Mouse (Mus musculus): ENCODE results near the gene Exoc3. TPM values are rescaled to one million over a fixed set of nuclear protein-coding genes. Genes with fewer than 3 reads are reported as not detected.

Gene Exoc3
- polyA plus RNA-seq (2016; fragmentation: Nextera tagmentation; extraction: Ambion mirVana) = 79.2 and 90.0 TPM in 2 replicates

DNA sequence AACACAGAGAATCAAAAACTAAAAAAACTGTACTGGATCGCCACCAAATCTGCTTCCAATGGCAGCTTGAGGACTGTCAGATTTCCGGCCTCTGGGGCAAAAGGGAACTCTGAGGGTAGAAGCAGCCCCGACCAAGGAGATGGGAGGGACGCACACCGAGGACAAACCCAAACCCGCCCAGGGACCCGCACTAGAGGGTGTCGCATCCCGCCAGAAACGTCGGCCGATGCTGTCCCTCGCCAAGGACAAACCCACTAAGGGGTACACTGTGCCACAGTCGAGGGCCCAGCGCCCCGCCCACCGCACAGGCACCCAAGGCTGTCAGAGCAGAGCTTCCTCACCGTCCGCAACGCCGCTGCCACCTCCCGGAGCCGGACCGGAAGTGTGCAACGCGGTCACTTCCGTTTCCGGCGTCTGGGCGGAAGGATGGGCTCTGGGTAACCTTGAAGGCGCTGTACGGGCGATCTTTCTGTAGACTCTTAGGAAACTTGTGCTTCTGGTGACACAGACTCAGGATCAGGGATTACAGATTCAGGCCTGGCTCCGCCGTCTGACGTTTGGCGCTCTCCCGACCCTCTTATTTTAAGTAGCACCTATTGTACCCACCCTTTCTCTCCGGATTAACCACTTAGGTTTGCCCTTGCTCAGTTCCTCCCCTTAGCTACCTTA lies at the start of gene Exoc3:
Gene Exoc3 (minus strand): TSS at position 416 of the 669 bp plus-strand sequence.
- WGBS = under 1% methylated on average over 39 of the region's 39 CpGs
- Histone ChIP-seq H3K27me3 (ENCODE audit: insufficient read depth, poor library complexity, severe bottlenecking) (no peaks in the 10 kb centered on the region), H3K4me1 (replicated peaks) (peaks cover 24% of the 10 kb centered on the region), H3K9me3 (no peaks in the 10 kb centered on the region), H3K27ac (peak within 1 kb of the TSS; percentile 90), H3K36me3 (peaks cover 23% of the 10 kb centered on the region), H3K4me3 (peak within 1 kb of the TSS; percentile 84)
- peak; percentile 89 for DNase-seq (ENCODE audit: low spot score)

DNA sequence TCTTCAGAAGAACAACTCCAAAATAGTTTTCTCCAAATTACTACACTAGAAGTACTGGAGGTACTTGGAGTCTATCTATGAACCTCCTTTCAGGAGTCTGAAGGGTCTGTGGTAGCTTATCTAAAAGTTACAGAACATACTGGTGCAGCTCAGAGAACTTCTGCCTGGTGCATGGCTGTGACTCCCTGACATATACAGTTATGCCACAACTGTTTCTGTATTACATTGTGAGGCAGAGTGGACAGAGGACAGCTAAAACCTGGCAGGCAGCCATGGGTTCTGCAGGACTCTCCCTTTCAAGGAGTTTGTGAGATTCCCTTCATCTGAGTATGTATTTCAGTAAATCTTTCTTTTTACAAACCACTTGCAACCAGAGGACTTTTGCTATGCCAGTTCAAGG lies 38.0 kb upstream of the Exoc3 start:
- Histone ChIP-seq H3K4me1 (replicated peaks) (peaks cover 12% of the 10 kb centered on the region), H3K9me3 (no peaks in the 10 kb centered on the region), H3K36me3 (no peaks in the 10 kb centered on the region), H3K27ac (no peak overlapping the region), H3K27me3 (ENCODE audit: insufficient read depth, poor library complexity, severe bottlenecking) (peaks cover 12% of the 10 kb centered on the region), H3K4me3 (no peak overlapping the region)
- DNase-seq (ENCODE audit: low spot score) = no peak

DNA sequence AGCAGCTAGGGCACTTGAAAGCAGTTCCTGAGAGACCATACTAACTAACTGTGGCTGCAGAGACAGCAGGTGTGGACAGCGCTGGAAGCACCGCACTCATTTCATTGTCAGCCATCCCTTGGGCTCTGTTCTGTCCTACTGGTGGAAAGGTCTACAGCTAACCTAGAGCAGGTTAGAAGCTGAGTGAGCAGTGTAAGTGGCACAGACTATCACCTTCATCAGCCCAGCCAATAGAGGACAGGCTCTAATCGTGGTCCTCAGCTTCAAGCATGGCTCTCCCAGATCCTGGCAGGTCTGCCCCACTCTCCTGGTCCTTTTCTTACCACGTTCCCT lies 37.3 kb upstream of the Exoc3 start:
- Histone ChIP-seq H3K9me3 (no peaks in the 10 kb centered on the region), H3K4me1 (replicated peaks) (peaks cover 12% of the 10 kb centered on the region), H3K27ac (peak overlapping the region; percentile 73), H3K4me3 (peak overlapping the region; percentile 20), H3K36me3 (no peaks in the 10 kb centered on the region), H3K27me3 (ENCODE audit: insufficient read depth, poor library complexity, severe bottlenecking) (peaks cover 12% of the 10 kb centered on the region)
- DNase-seq (ENCODE audit: low spot score) = no peak
- 63% methylated on average over 4 of the region's 4 CpGs for WGBS

DNA sequence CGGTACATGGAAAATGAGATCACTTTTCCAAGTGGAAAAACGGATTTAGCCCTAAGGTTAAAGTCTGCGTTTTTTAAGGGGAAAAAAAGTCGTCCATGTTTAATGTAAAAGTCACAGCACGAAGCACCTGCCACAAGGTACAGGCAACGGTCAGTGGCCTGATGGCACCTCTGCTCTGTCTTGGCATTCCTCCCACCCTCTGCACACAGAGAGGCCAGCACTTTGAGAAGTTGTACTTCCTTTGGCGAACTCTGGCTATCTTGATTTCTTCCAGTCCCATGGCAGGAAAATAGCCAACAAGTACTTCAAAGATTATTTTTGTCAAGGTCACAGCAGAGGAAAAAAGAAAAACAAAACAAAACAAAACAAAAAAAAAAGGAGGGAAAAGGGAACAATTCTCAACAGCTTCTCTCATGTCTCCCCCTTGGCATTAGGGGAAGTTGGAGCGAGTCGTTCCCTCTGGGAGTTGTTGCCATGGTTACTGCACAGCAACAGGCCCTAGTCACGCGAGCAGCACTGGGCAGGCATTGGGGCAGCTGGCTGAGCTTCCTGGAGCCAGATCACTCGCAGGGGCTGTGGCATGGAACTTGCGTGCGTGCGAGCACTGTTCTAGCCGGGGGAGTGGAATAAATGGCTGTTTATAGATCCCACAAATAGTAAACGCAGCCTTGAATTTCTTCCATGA lies 36.8 kb upstream of the Exoc3 start:
- Histone ChIP-seq H3K4me1 (replicated peaks) (peaks cover 12% of the 10 kb centered on the region), H3K27me3 (ENCODE audit: insufficient read depth, poor library complexity, severe bottlenecking) (peaks cover 12% of the 10 kb centered on the region), H3K27ac (peak overlapping the region; percentile 73), H3K4me3 (peak overlapping the region; percentile 20), H3K9me3 (no peaks in the 10 kb centered on the region), H3K36me3 (no peaks in the 10 kb centered on the region)
- peak; percentile 82 for DNase-seq (ENCODE audit: low spot score)
- 32% methylated on average over 17 of the region's 17 CpGs for WGBS

DNA sequence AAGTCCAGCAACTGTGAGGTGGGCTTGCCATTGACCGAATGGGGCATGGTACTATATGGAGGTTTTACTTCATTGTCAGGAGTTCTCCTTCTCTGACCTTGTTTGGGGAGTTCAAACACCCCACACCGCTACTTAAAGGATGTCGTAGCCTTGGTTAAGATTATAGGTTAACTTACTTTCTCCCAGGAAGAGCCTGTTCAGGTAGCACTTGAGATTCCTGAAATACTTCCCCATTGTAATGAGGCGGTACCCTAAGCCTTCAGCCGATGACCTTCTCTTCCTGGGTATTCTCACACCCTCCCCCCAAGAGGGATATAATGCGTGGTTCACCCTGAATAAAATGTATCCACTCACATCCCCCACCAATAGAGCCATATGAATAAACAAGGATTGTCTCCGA lies 29.0 kb upstream of the Exoc3 start:
- no peaks in the 10 kb centered on the region for H3K27me3 ChIP-seq (ENCODE audit: insufficient read depth, poor library complexity, severe bottlenecking)
- H3K9me3 ChIP-seq = no peaks in the 10 kb centered on the region
- DNase-seq (ENCODE audit: low spot score) = no peak
- H3K27ac ChIP-seq = no peak overlapping the region
- H3K36me3 ChIP-seq = no peaks in the 10 kb centered on the region
- H3K4me3 ChIP-seq = no peak overlapping the region
- no peaks in the 10 kb centered on the region for H3K4me1 ChIP-seq (replicated peaks)
- 80% methylated on average over 7 of the region's 7 CpGs for WGBS

DNA sequence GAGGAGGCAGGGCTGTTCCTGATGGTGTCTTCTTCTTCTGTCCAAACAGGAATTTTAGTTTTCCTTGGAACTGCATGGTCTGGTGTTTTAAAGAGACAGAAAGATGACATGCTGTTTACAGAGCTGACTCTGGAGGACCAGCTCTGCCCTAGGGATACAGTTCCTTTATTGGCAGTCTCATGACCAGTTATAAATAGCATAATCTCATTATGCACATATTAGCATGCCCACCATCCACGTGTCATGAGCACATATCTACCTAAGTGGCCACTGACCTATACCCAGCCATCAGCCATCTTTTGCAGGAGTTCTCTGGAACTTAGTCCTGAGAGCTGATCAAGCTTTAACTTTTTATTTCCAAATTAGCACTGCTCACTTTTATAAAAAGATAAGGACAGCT lies 12.1 kb upstream of the Exoc3 start:
- no peak overlapping the region for H3K4me3 ChIP-seq
- H3K4me1 ChIP-seq (replicated peaks) = no peaks in the 10 kb centered on the region
- WGBS = 54% methylated on average over 1 of the region's 1 CpGs
- no peaks in the 10 kb centered on the region for H3K9me3 ChIP-seq
- no peaks in the 10 kb centered on the region for H3K27me3 ChIP-seq (ENCODE audit: insufficient read depth, poor library complexity, severe bottlenecking)
- H3K36me3 ChIP-seq = no peaks in the 10 kb centered on the region
- no peak for DNase-seq (ENCODE audit: low spot score)
- H3K27ac ChIP-seq = no peak overlapping the region

DNA sequence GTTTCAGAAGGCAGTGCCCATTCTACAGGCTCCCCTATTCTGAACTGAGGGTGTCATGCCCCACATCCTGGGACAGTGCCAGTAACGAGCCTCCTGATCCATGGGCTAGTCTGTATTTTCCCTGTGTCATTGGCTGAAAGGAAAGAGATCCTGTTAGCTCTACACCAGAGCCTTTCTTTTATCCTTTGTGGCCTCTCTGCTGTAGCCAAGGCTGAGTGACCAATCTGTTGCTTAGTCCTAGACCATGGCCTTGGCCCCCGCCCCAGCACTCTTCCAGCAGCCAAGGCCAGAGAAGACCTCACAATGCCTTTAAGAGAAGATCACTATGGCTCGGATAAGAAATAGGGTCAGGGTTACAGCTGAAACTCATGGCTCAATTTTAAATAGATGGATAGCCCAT lies 9.9 kb upstream of the Exoc3 start:
- Histone ChIP-seq H3K9me3 (no peaks in the 10 kb centered on the region), H3K4me1 (replicated peaks) (no peaks in the 10 kb centered on the region), H3K4me3 (no peak overlapping the region), H3K36me3 (no peaks in the 10 kb centered on the region), H3K27me3 (ENCODE audit: insufficient read depth, poor library complexity, severe bottlenecking) (no peaks in the 10 kb centered on the region), H3K27ac (no peak overlapping the region)
- no peak for DNase-seq (ENCODE audit: low spot score)
- 82% methylated on average over 3 of the region's 3 CpGs for WGBS

DNA sequence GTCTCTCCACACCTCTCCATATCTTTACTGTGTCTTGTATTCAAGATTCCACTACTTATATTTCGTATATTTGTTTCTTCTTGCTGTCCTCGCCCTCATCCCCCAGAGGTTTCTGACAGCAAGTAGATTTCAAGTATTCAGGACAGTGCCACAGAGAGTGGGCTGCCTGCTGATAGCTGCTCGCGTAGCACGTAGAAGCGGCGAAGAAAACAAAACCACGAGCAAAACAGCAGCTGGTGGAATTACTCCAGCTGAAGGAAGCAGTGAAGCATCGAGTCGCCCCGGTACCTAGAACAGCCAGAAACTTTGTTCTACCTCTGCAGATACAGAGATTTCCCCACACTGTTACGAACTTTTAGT lies 434 bp upstream of the Exoc3 start:
- 22% methylated on average over 12 of the region's 12 CpGs for WGBS
- no peak for DNase-seq (ENCODE audit: low spot score)
- Histone ChIP-seq H3K36me3 (peaks cover 18% of the 10 kb centered on the region), H3K4me1 (replicated peaks) (peaks cover 24% of the 10 kb centered on the region), H3K4me3 (peak overlapping the region; percentile 84), H3K27ac (peak overlapping the region; percentile 90), H3K9me3 (no peaks in the 10 kb centered on the region), H3K27me3 (ENCODE audit: insufficient read depth, poor library complexity, severe bottlenecking) (no peaks in the 10 kb centered on the region)

DNA sequence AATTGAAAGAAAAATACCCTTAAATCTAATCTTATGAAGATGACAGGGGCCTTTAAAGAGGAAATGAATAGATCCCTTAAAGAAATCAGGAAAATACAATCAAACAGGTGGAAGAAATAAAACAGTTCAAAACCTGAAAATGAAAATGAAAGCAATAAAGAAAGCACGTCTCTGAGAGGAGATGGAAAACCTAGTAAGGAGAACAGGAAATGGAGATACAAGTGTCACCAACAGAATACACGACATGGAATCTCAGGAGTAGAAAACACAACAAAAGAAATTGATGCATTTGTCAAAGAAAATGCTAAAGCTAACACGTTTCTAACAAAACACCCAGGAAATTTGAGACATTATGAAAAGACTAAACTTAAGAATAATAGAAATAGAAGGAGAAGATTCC lies 12.1 kb downstream of the Exoc3 start:
- peaks cover 70% of the 10 kb centered on the region for H3K36me3 ChIP-seq
- no peak overlapping the region for H3K4me3 ChIP-seq

DNA sequence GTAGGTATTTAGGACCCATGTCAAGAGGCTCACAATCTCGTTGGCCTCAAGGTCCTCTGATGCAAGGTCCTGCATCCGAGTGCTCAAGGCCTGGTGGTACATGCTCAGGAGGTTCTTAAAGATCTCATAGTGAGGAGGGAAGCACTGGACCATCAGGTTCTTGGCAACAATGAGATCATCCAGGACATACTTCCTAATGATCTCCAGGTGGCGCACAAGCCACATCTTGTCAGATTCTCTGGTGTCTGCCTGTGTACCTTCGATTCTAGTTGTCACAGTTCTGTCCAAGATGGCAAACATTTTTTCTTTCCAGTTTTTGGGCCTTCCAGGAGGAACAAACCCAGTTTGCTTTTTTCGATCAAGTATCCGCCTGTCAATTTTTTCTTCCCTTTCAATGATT lies 15.9 kb downstream of the Exoc3 start:
- 85% methylated on average over 6 of the region's 6 CpGs for WGBS
- DNase-seq (ENCODE audit: low spot score) = no peak

More for the DNA sequence above, 12.1 kb downstream of the Exoc3 start:
- Histone ChIP-seq H3K4me1 (replicated peaks) (no peaks in the 10 kb centered on the region), H3K27ac (no peak overlapping the region), H3K27me3 (ENCODE audit: insufficient read depth, poor library complexity, severe bottlenecking) (no peaks in the 10 kb centered on the region), H3K9me3 (no peaks in the 10 kb centered on the region)
- whole genome bisulfite sequencing = 89% methylated on average over 3 of the region's 3 CpGs
- DNase-seq (ENCODE audit: low spot score) = no peak

DNA sequence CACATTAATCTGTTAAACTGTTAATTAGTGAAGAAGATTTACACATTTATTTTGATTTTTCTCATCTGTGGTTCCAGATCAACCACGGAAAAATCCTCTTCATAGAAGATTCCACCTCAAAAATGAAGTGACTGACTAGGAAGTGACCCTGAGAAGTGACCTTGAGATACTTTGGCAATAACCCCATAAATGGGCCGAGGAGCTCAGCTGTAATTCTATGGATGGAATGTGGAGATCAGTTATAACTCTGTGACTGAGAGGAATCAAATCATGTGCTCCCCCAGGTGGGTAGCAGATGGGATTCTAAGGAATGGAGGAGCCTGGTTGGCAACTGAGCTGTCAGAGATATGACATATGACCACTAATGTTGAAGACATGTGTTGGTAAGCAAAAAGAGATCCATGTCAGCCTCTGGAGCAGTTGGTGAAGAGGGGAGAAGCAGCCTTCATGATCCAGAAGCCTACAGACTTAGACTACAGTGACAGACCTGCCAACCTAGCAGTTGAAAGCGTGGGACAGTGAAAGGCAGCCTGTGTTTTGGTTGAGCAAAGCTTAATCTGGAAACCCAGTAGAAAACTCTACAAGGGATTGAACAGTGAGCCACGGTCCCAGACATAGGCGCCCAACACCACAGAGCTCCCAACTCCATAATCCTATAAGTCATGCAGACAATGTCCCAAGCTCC lies 25.4 kb downstream of the Exoc3 start:
- H3K27ac ChIP-seq = no peak overlapping the region
- H3K4me3 ChIP-seq = no peak overlapping the region
- H3K4me1 ChIP-seq (replicated peaks) = no peaks in the 10 kb centered on the region
- H3K27me3 ChIP-seq (ENCODE audit: insufficient read depth, poor library complexity, severe bottlenecking) = no peaks in the 10 kb centered on the region
- DNase-seq (ENCODE audit: low spot score) = no peak
- no peaks in the 10 kb centered on the region for H3K9me3 ChIP-seq
- H3K36me3 ChIP-seq = peaks cover 89% of the 10 kb centered on the region
- 93% methylated on average over 5 of the region's 5 CpGs for WGBS

More for the DNA sequence above, 15.9 kb downstream of the Exoc3 start:
- no peaks in the 10 kb centered on the region for H3K27me3 ChIP-seq (ENCODE audit: insufficient read depth, poor library complexity, severe bottlenecking)
- no peaks in the 10 kb centered on the region for H3K9me3 ChIP-seq
- H3K36me3 ChIP-seq = peaks cover 86% of the 10 kb centered on the region
- H3K4me1 ChIP-seq (replicated peaks) = no peaks in the 10 kb centered on the region
- no peak overlapping the region for H3K27ac ChIP-seq
- H3K4me3 ChIP-seq = no peak overlapping the region

DNA sequence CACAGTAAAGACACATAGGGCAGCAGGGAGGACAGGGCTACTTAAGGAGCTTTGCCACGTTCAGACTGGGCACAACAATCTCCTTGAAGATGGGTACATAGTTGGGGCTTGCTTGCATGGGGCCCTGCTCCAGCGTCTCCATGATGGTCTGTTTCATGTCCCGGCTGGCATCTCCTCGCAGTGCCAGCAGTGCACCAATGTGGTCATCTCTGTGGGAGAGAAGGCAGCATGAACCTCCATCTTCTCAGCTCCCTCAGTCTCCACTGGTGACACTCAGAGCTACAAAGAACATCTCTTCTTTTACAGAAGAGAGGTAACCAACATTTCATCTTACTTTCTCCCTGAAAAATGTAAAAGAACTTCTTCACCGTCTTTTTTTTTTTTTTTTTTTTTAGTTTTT lies 36.5 kb downstream of the Exoc3 start:
- Histone ChIP-seq H3K36me3 (peaks cover 70% of the 10 kb centered on the region), H3K4me1 (replicated peaks) (peaks cover 3% of the 10 kb centered on the region), H3K27ac (no peak overlapping the region), H3K27me3 (ENCODE audit: insufficient read depth, poor library complexity, severe bottlenecking) (no peaks in the 10 kb centered on the region), H3K9me3 (no peaks in the 10 kb centered on the region), H3K4me3 (no peak overlapping the region)
- no peak for DNase-seq (ENCODE audit: low spot score)
- WGBS = 96% methylated on average over 5 of the region's 5 CpGs

DNA sequence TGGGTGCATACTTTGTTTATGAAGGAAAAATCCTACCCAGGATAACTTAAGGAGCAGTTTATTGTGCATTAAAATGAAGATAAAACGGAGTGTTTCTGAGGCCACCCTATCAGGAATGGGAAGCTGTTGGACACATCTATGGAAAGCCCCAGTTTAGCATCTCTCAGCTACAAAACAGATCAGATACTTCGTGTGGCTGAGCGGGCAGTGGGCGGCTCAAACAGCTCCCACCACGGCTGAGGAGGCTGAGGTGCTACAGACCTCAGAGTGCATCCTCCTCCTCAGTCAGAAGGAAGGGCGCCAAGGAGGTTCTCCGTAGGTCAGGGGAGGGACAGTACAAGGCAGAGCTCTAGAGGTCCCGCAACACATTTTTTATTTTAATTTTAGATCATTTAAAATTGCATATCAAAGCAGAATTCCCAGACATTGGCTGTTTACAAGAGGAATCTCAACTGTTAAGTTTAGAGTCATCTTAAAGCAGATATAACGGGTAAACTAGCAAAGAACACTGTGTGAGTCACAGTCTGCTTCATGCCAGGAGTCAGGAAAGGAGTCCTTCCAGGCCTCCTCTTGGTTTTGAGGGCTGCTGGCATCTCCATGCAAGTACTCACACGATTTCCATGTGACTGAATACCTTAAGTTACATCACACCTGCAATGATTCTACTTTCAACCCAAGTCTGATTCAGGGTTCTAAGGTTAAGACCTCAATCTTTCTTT lies 38.9 kb downstream of the Exoc3 start:
- Histone ChIP-seq H3K27me3 (ENCODE audit: insufficient read depth, poor library complexity, severe bottlenecking) (no peaks in the 10 kb centered on the region), H3K4me1 (replicated peaks) (peaks cover 13% of the 10 kb centered on the region), H3K36me3 (peaks cover 50% of the 10 kb centered on the region), H3K9me3 (no peaks in the 10 kb centered on the region), H3K4me3 (no peak overlapping the region), H3K27ac (no peak overlapping the region)
- no peak for DNase-seq (ENCODE audit: low spot score)
- 87% methylated on average over 10 of the region's 10 CpGs for WGBS
